Mouse (Mus musculus): Measurements from ENCODE around the gene Psd. TPM values are rescaled to one million over a fixed set of nuclear protein-coding genes. Genes with fewer than 3 reads are reported as not detected.

Psd gene
- 1 to 10 TPM; 6.4 to 7.0 TPM for polyA plus RNA-seq (2017; shearing (Covaris generic))

GRCm38 (mm10) chr19:46326756-46327305 is at the start of gene Psd:
Gene Psd, minus strand, starts transcription at chr19:46327156.

GRCm38 (mm10) chr19:46350168-46350932 is 23.4 kb upstream of the Psd start, which contains the start of gene 2310034G01Rik:
Gene 2310034G01Rik, minus strand, starts transcription at chr19:46350302.

GRCm38 (mm10) chr19:46338331-46338936 is 11.5 kb upstream of the Psd start, which contains the start of gene Cuedc2:
Gene Cuedc2, minus strand, starts transcription at chr19:46338702.

GRCm38 (mm10) chr19:46328081-46329030 is 1.4 kb upstream of the Psd start, which contains the start of gene Fbxl15:
Gene Fbxl15, plus strand, starts transcription at chr19:46328184.

GRCm38 (mm10) chr19:46304216-46304841 is 22.6 kb downstream of the Psd start, which contains the start of gene Nfkb2:
Gene Nfkb2, plus strand, starts transcription at chr19:46304320.

Other genes with a start within 250 kb of the Psd start
- not detected for gene Elovl3, start 195.3 kb downstream of the Psd start, polyA plus RNA-seq (2017; shearing (Covaris generic))
- gene Pitx3, start 178.8 kb downstream of the Psd start, polyA plus RNA-seq (2017; shearing (Covaris generic)), result not detected
- gene Gbf1, start 174.6 kb downstream of the Psd start, polyA plus RNA-seq (2017; shearing (Covaris generic)), result 10 to 100 TPM; 33.4 to 58.0 TPM
- 100 to 1,000 TPM in 1 of 2 experiments, 10 to 100 TPM in 1; 77.5 to 105 TPM for gene Nfkb2, start 22.8 kb downstream of the Psd start, polyA plus RNA-seq (2017; shearing (Covaris generic))
- 10 to 100 TPM in 1 of 2 experiments, 1 to 10 TPM in 1; 9.9 to 15.2 TPM for gene Fbxl15, start 1.0 kb upstream of the Psd start, polyA plus RNA-seq (2017; shearing (Covaris generic))
- gene Cuedc2, start 11.5 kb upstream of the Psd start, polyA plus RNA-seq (2017; shearing (Covaris generic)), result 10 to 100 TPM; 42.4 to 67.3 TPM
- gene Mfsd13a, start 14.0 kb upstream of the Psd start, polyA plus RNA-seq (2017; shearing (Covaris generic)), result 1 to 10 TPM; 2.2 to 5.3 TPM
- under 1 TPM in 1 of 2 experiments, not detected in 1; 0.42 TPM for gene 2310034G01Rik, start 23.1 kb upstream of the Psd start, polyA plus RNA-seq (2017; shearing (Covaris generic))
- gene Actr1a, start 68.6 kb upstream of the Psd start, polyA plus RNA-seq (2017; shearing (Covaris generic)), result 100 to 1,000 TPM; 101 to 109 TPM
- gene Sufu, start 69.7 kb upstream of the Psd start, polyA plus RNA-seq (2017; shearing (Covaris generic)), result 10 to 100 TPM; 29.4 to 34.5 TPM
- 100 to 1,000 TPM in 1 of 2 experiments, 10 to 100 TPM in 1; 82.7 to 102 TPM for gene Trim8, start 174.5 kb upstream of the Psd start, polyA plus RNA-seq (2017; shearing (Covaris generic))
- gene Arl3, start 246.0 kb upstream of the Psd start, polyA plus RNA-seq (2017; shearing (Covaris generic)), result 10 to 100 TPM; 12.3 to 18.4 TPM
- 10 to 100 TPM in 1 of 2 experiments, 1 to 10 TPM in 1; 9.6 to 11.2 TPM for gene Sfxn2, start 246.2 kb upstream of the Psd start, polyA plus RNA-seq (2017; shearing (Covaris generic))